Mouse (Mus musculus): ENCODE measurements around the gene Mad1l1.
A peak's percentile ranks its signal among the peaks of the same experiment; 100 is the strongest.

Gene Mad1l1

GRCm38 (mm10) chr5:140143541-140143940 lies 177.8 kb downstream of the Mad1l1 start:
- DNase-seq (ENCODE audit: low spot score in 2 of 2), result no peak

GRCm38 (mm10) chr5:140141336-140141735 lies 180.0 kb downstream of the Mad1l1 start:
- DNase-seq (ENCODE audit: low spot score in 2 of 2), result no peak

DNA sequence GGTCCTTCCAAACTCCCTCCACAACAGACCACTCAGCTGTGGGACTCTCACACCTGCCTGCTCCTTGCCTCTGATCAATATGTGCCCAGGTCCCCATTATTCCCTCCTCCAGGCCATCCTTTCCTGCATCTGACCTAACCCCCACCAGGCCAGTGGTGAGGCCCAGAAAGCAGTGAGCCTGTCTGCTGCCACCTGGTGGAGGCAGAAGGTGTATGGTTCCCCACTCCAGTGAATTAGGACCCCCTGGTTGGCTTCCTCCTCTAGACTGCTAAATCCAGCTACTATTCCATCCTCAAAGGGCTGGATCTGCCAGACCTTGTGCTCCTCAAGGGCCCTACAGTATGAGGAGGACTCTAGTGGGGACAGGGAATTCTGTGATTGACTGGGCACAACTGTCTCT lies 181.1 kb downstream of the Mad1l1 start:
- DNase-seq (ENCODE audit: low spot score in 2 of 2), result peak in 1 of 2 experiments; percentile 25

- no peak for DNase-seq (ENCODE audit: low spot score in 2 of 2)
These were observed 185.4 kb downstream of the Mad1l1 start for GRCm38 (mm10) chr5:140135734-140136625.

DNA sequence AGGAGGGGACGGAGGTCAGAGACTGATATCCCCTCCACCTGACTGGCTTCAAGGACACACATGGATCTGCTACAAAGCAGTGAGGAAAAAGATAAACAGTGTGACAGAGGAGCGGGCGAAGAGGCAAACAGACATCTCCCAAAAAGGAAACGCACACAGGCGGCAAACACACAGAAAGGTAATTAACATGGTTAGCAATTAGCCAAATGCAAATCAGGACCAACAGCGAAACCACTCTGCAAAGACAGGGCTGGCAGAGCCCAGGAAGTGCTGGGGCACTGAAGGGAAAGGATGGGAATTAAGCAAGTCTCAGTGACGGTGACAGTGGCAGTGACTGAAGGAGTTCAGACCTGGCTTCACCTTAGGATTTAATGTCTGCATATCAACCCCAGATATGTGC lies 187.3 kb downstream of the Mad1l1 start:
- no peak for DNase-seq (ENCODE audit: low spot score in 2 of 2)

GRCm38 (mm10) chr5:140128414-140128981 lies 192.9 kb downstream of the Mad1l1 start:
- no peak for DNase-seq (ENCODE audit: low spot score in 2 of 2)

GRCm38 (mm10) chr5:140127981-140128380 lies 193.4 kb downstream of the Mad1l1 start:
- DNase-seq (ENCODE audit: low spot score in 2 of 2), result no peak

DNA sequence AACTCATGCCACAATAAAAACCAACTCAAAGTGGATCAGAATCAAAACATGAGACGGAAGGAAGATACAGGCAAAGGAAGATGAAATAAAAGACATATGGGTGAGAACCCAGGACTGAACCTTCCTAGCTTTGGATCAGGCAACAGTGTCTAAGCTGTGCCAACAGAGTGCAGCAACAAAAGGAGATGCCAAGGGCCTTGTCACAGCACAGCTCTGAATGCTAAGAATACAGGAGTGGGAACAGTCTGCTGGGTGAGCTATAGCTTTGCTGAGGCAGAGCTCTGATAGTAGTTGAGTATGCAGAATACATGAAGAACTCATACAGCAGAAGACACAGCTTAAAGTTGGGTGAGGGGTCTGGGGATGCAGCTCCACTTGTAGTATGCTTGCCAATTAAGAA lies 196.7 kb downstream of the Mad1l1 start:
- DNase-seq (ENCODE audit: low spot score in 2 of 2), result no peak

DNA sequence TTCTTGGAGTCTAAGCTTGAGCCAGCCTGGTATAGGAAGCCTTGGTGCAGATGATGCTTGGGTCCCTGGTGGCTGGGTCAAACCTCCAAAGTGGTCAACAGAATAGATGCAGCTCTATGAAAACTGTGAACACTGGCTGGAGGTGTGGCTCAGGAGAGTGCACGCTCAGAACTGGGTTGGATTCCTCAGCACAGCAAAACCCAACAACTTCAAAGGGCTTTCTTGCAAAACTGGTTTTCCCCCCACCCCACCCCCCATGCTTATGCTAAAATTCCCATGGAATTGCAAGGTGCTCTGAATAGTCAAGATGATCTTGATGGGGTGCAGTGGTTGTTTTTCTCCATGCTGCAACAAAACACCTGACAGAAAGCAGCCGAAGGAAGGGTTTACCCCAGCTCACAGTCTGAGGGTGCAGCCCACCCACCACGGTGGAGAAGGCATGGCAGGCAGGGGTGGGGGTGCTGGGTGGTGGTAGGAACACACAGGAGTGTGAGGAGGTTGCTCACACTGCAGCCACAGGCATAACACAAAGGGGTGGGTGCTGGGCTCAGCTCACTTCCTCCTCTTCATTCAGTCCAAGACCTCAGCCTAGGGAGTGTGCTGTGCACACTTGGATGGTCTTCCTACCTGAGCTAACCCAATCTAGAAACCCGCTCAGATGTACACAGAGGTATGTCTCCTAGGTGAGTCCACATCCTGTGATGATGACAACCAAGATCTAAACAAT lies 197.5 kb downstream of the Mad1l1 start:
- no peak for DNase-seq (ENCODE audit: low spot score in 2 of 2)

DNA sequence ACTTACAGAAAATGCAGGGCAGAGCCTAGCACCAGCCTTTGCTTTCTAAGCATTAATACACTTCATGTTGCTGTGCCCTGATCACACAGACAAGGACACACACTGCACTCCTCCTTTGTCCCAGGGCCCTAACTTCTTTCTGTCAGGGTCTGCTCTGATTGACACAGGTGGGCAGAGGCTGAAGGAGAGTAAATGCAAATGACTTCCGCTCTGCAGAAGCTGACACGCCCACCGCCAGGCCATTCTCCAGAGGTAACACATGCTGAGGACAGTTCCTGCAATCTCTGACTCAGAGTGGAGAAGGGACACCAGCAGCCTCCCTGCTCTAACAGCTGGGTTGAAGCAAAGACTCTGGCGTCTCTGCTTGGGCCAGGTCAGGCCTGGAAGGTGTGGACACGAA lies 198.2 kb downstream of the Mad1l1 start:
- no peak for DNase-seq (ENCODE audit: low spot score in 2 of 2)

GRCm38 (mm10) chr5:140121966-140122365 lies 199.4 kb downstream of the Mad1l1 start:
- DNase-seq (ENCODE audit: low spot score in 2 of 2), result no peak

DNA sequence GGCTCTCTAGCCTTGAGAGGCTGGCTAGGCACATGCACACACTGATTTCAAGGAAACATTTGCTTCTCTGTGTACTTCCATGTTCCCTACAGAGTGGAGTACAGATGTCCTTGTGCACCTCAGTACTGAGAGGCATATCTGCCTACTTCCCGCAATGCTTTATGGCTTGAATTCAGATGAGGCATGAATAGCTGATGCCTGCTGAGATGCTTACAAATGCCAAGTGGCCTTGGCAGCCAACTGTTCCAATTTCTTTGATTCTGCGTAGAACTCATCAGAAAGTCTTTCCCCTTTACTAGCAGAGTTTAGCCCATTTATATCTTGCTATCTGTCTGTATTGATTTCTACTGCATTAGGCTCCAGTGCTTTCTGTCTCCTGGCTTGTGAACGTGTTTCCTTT lies 202.4 kb downstream of the Mad1l1 start:
- DNase-seq (ENCODE audit: low spot score in 2 of 2), result no peak

GRCm38 (mm10) chr5:140117968-140118367 lies 203.4 kb downstream of the Mad1l1 start:
- no peak for DNase-seq (ENCODE audit: low spot score in 2 of 2)

DNA sequence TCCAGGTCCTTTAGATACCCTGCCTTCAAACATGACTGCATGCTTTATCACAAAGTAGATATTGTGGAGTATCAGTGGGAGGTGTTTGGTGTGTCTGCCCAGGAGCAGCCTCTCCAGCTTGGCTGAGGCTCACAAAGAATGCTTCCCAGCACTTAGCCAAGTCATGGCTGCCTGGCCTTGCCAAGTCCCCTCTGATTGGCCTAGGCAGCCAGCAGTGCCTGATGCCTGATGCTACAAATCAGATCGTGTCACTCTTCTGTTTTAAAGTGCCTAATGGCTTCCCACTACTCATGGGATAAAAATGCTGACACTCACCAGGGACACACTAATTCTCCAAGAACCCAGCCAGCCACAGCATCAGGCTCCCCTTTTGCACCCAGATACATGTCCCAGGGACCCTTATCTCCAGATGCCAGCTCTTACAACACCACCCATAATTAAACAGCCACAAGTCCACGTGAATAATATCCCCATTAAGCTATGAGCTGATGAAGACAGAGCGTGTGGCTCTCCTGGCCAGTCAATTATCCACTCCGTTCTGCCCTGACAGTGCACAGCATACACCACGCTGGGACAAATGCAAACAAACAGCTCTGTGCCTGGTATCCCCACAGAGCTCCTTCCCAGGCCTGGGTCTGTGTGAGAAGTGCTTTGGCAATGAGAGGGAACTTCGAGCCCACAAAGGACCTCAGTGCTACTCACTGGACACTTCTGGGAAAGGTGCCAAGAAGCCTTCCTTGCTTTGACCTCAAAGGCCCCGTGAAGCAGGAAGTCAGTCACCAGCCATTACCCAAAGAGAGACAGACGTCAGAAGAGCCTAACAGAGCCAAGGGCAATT lies 205.7 kb downstream of the Mad1l1 start:
- DNase-seq (ENCODE audit: low spot score in 2 of 2), result peak in 1 of 2 experiments; percentile 55

DNA sequence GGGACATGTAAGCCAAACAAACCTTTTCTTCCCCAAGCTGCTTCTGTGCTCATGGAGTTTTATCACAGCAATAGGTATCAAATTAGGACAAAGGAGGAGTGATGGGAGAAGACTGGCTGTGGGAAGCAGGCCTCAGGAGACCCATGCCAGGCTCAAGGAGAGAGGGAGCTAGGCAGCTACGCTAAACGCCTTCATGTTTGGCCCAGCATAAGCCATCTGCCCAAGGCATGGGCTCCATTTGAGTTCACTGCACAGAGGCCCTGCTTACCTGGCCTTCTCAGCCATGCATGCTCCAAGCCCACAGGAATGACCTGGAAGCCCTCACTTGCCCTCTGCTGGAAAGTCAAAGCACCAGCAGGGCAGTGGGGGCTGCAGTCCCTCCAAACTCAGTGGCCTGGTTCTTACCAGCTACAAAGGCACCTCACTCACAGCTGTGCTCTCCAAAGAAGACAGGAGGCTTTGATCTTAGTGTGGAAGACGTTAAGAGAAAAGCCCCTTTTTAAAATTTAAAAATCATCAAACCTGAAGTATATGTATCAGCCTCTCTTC lies 206.8 kb downstream of the Mad1l1 start:
- no peak for DNase-seq (ENCODE audit: low spot score in 2 of 2)

DNA sequence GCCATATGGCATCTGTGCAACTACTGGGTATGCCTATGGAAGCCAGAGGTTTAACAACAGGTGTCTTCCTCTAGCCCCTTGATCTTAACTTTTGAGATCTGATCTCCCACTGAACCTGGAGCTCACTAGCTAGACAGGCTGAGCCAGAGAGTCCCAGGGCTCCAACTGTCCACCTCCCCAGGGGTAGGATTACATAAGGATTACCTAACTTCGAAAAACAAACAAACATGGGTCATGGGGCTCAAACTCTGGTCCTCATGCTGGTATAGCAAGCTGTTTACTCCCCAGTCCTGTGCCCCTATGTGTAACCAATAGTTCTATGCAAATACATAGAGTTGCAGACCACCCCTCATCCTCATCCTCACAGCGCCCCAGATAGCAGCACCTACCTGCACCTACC lies 208.1 kb downstream of the Mad1l1 start:
- DNase-seq (ENCODE audit: low spot score in 2 of 2), result no peak

- DNase-seq (ENCODE audit: low spot score in 2 of 2), result peak; percentile 11 to 43
These were observed 211.3 kb downstream of the Mad1l1 start for GRCm38 (mm10) chr5:140110024-140110423.

- DNase-seq (ENCODE audit: low spot score in 2 of 2), result no peak
These were observed 213.4 kb downstream of the Mad1l1 start for GRCm38 (mm10) chr5:140107907-140108306.

DNA sequence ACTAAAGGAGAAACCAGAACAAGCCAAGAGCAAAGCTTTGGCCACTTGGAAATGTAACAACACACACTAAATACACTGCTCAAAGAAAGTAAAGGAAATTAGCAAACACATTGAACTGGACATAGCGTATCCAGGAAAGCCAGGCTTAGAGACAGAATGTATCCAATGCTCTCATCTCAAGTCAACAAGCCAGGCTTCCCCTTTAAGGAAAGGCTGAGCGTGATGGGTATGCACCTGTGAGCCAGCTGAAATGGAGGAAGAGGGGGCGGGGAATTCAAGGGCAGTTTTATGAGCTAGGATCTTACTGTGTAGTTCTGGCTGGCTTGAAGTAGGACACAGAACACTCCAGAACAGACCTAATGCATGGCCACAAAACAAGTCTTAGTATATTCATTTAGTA lies 215.3 kb downstream of the Mad1l1 start:
- DNase-seq (ENCODE audit: low spot score in 2 of 2), result no peak

DNA sequence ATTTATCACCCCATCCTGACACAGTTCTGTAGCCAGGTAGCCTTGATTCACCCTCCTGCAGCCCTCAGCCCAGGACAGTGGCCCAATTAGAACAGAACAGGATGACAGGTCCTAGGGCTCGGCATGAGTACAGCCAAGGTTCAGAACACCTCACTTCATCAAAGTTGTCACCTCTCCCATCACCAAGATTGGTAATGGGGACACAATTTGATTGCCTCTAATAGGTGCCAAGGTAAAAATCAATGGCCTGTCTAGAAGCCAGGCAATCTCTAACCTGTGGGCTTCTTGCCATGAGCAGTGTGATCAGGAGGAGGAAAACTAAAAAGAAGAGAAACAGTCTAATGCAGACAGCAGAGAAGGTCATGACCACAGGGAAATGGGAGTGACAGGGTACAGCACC lies 216.5 kb downstream of the Mad1l1 start:
- no peak for DNase-seq (ENCODE audit: low spot score in 2 of 2)

GRCm38 (mm10) chr5:140102731-140103130 lies 218.6 kb downstream of the Mad1l1 start:
- no peak for DNase-seq (ENCODE audit: low spot score in 2 of 2)
